Mouse (Mus musculus) splenic B cell, adult 2 months (primary cell): ENCODE measurements around the gene Usp49.

Experiments used
- DNase-seq: peaks from one replicate; pipeline ENCODE4 v3.0.0-alpha.2; 2011; ENCODE audit warnings: low read depth, low spot score
- H3K27me3 ChIP-seq: 2 replicates; pipeline ENCODE4 v1.6.1; 2012; ENCODE audit warnings: mild to moderate bottlenecking, low read length, moderate library complexity, mixed read lengths; ENCODE audit not compliant: control insufficient read depth, poor library complexity, insufficient read depth, severe bottlenecking
- H3K36me3 ChIP-seq: 2 replicates; pipeline ENCODE4 v1.6.1; 2012; ENCODE audit warnings: mild to moderate bottlenecking, low read length, moderate library complexity, mixed read lengths; ENCODE audit not compliant: control insufficient read depth, poor library complexity, insufficient read depth, severe bottlenecking

Gene Usp49

DNA sequence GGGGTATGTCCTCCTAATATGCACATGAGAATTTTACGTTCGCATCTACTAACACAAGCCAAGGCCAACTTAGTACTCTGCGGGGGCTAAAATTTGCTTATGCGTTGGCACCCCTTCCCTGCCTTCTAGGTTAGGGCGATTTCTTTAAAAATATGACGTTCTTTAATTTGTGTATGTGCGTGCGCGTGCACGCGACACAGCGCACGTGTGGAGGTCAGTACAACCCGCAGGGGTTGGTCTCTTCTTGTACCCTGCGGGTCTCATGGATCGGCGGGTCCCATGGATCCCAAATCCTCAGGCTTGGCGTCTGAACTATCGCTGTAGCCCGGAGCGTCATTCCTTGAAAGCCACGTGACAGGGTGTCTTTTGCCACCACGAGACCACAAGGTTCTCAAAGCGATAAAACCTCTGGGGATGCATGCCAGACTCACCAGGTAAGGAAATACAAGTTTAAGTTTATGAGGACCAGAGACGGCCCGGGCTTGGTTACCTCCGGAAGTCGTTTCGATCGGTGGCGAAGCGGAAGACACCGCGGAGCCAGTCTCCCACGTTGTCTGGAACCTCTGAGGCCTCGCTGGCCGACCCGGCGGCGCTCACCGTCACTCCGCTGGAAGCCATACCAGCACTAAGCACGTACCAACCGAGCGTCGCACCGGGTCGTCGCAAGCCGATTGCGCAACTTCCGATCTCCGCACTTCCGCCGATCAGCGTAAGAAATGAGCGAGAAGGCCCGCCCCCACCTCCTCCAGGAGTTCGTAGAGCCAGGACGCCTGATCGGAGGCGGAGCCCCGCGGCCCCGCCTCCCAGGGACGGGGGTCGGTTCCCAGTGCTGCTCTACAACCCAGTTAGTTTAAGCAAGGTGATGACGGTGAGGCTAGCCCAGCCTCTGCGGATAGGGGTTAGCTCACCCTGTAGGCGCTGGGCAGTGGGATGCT is 57.2 kb downstream of the Usp49 start:
- Histone ChIP-seq H3K27me3 (no peaks in the 10 kb centered on the region), H3K36me3 (no peaks in the 10 kb centered on the region)
- DNase-seq: peak; percentile 96

- DNase-seq: no peak
- no peaks in the 10 kb centered on the region for H3K27me3 ChIP-seq
- no peaks in the 10 kb centered on the region for H3K36me3 ChIP-seq
Measured at GRCm38 (mm10) chr17:47688344-47688607, 57.8 kb downstream of the Usp49 start, which contains the start of gene Tomm6. Gene Tomm6, minus strand, starts transcription at chr17:47688386.

DNA sequence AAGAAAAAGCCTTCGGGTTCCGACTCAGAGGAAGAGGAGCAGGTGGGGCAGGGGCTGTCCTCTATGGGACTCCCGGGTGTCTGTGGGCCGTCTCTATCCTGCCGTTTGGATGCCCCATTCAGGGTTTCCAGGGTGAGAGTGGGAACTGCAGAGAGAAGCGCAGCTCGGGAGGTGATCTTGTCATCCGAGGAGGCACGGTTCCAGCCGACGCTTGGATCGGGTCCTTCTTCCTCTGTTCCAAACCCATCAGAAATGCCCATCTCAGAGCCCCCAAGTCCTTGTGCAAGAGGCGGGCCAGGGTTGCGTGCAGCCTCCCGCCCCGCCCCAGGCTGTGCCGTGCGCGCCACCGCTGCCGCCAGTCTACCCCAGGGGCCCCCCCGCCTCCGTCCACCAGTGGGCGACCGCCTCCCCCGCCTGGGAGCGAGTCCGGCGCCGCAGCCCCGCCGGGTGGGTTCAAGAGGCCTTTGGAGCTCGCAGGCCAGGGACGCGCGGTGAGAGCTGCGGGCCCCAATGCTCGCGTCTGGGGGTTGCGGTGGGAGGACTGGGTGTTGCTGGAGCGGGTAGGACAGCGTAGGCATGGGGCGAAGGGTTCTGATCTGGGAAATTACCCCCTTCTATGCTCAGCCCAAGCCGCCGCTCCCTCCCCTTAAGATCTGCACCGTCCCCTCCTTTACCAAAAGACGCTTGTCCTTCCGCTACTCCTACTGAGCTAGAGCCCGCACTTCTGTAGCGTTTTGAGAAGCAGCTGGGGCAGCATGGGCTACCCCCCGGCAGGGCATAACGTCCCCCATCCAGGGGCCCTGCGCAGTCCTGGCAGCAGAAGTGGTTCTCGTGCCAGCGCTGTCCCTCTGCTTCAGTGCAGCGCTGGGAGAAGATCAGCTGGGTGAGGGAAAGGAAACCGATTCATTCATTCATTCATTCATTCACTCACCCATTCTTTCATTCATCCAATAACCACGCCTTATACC is 58.4 kb downstream of the Usp49 start, which contains the start of gene Frs3:
Gene Frs3 (plus strand): TSS at position 423 of the 968 bp plus-strand sequence.
- Histone ChIP-seq H3K36me3 (no peaks in the 10 kb centered on the region), H3K27me3 (no peaks in the 10 kb centered on the region)
- peak; percentile 54 for DNase-seq

DNA sequence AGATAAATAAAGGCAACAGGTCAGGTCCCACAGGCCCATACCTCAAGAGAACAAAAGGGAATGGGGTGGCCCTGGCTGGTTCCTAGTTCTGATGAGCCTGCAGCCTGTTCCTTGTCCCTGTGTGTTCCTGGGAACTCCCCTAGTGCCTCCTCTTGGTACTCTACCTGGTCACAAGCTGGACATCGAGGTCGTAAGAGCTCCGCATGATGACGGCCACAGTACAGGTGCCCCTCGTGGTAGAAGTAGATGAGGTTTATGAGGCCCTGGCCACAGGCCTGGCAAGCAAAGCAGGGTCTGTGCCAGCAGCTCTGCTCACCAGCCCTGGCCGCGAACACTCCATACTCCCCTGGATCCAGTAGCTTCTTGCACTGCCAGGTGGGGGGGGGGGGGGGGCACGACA is 59.4 kb downstream of the Usp49 start:
- no peak for DNase-seq
- Histone ChIP-seq H3K36me3 (no peaks in the 10 kb centered on the region), H3K27me3 (no peaks in the 10 kb centered on the region)

GRCm38 (mm10) chr17:47691650-47692049 is 61.2 kb downstream of the Usp49 start:
- H3K36me3 ChIP-seq: no peaks in the 10 kb centered on the region
- DNase-seq: no peak
- H3K27me3 ChIP-seq: no peaks in the 10 kb centered on the region

DNA sequence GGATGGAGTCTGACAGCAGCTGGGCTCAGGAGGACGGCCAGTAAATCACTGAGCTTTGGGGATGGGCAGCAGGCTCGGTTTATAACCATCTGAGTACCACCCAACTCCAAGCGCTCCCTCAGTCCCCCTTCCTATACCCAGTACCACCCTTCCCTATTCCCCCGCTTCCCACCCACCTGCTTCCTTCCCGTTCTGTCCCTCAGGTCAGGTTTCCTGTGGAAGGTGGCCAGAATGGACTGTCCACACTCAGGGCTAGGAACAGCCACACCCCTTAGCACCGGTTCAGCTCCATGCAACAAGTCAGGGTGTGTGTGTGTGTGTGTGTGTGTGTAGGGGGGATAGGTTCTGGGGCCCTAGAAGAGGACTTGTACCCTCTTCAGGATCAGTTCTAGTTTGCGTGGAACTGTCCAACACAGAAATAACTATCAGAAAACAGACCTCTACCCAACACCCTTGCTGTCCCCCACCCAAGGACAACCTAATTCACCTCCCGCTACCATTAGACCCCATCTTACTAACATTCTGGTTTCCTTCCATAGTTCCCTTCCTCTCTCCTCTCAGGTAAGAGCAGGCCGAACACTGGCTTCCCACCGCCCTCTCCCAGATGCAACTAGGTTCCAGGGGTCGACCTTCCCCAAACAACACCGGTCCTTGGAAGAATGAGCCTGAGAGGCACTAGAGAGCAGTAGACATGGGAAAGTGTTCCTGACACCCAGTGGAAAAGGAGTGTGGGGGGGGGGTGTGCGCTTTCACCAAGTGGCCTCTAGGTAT is 63.4 kb downstream of the Usp49 start:
- peak; percentile 9 for DNase-seq
- H3K27me3 ChIP-seq: no peaks in the 10 kb centered on the region
- no peaks in the 10 kb centered on the region for H3K36me3 ChIP-seq

- no peak for DNase-seq
- H3K27me3 ChIP-seq: no peaks in the 10 kb centered on the region
- H3K36me3 ChIP-seq: no peaks in the 10 kb centered on the region
Measured at GRCm38 (mm10) chr17:47694442-47694502, 63.8 kb downstream of the Usp49 start, which contains the start of gene Gm21981. Gene Gm21981, minus strand, starts transcription at chr17:47694455.

GRCm38 (mm10) chr17:47694503-47695336 is 64.2 kb downstream of the Usp49 start, which contains the start of gene Prickle4:
Gene Prickle4, minus strand, starts transcription at chr17:47694736.
- no peaks in the 10 kb centered on the region for H3K36me3 ChIP-seq
- H3K27me3 ChIP-seq: no peaks in the 10 kb centered on the region
- peak; percentile 96 for DNase-seq

DNA sequence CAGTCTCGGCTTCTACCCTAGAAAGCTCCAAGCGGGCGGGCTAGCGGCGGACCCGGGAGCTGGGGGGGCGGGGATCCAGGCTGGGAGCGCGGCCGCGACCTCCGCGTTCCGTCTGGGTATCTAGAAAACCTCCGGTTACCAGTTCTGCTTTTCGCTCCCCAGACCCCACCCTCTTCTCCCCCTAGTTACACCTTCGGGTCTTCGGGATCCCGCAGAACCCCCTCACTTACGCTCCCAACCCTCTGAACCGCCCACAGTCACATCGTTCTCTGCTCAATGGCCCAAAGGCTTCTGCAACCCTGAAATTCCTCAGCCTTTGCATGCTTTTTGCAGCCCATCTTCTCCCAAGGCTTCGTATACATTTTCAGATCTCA is 64.8 kb downstream of the Usp49 start:
- H3K36me3 ChIP-seq: no peaks in the 10 kb centered on the region
- no peaks in the 10 kb centered on the region for H3K27me3 ChIP-seq
- DNase-seq: peak; percentile 23

DNA sequence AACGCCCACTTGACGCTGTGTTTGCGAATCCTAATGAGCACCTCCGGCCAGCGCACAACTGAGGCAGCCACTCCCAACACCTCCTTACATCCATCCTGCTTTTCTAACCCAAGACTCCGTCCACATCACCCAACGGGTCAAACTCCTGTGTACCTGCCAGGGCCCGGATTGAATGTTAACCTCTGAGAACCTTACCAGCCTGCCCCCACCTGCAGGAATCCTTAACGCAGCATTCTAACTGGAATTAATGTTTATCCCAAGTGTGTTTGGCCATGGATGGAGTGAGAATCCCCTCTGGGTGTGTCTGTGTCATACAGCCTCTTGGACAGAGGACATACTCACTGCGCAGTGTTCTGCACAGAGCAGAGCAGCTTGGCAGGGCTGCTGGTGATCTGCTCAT is 67.7 kb downstream of the Usp49 start:
- H3K27me3 ChIP-seq: no peaks in the 10 kb centered on the region
- H3K36me3 ChIP-seq: no peaks in the 10 kb centered on the region
- no peak for DNase-seq

- DNase-seq: no peak
- no peaks in the 10 kb centered on the region for H3K27me3 ChIP-seq
Measured at GRCm38 (mm10) chr17:47699055-47699454, 68.6 kb downstream of the Usp49 start.

DNA sequence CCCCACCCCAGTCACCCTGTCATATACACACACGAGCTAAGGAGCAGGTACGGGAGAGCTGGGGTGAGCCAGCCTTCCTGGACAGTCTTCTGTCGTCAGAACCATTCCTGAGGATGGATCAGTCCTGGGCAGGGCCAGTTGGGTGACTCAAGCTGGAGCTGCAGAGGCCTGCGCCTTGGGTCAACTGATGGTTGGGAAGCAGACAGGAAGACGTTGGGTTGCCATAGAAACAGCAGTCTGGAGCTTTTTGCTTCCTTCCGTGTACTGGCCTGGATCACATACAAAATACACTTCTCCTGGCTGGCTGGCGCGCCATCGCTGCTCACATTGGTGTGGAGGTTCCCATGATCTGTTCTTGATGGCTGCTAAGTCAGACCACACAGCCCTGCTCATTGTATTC is 71.3 kb downstream of the Usp49 start:
- DNase-seq: no peak
- Histone ChIP-seq H3K27me3 (no peaks in the 10 kb centered on the region), H3K36me3 (no peaks in the 10 kb centered on the region)

More at GRCm38 (mm10) chr17:47699055-47699454, 68.6 kb downstream of the Usp49 start:
- no peaks in the 10 kb centered on the region for H3K36me3 ChIP-seq

DNA sequence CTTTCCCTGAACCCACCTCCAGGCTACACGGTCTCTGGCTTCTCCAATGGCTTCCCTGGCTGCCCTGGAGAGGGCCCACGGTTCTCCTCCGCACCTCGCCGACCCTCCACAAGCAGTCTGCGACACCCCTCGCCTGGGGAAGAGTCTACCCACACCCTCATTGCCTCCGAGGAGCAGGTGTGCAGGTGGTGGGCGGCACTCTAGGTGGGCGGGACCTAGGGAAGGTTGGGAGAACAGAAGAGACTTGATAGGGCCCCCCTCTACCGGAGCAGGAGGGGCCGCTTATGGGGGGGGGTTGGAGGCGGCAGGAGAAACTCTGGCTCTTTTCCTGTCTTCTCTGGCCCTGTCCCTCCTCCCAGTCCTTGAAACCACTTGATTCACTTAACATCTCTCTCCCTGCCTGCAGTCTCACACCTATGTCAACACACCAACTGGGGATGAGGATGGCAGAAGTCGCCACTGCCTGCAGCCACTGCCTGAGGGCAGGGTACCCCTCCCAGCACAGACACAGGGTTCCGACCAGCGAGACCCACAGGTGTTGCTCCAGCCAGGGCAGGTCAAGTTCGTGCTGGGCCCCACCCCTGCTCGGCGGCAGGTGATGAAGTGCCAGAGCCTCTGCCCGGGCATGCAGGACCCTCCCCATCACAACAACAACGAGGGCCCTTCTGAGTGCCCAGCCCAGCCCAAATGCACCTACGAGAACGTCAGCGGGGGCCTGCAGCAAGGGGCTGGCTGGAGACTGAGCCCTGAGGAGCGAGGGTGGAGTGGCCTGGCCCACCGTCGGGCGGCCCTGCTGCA is 72.3 kb downstream of the Usp49 start:
- DNase-seq: no peak
- H3K27me3 ChIP-seq: no peaks in the 10 kb centered on the region
- H3K36me3 ChIP-seq: no peaks in the 10 kb centered on the region
